ENCODE assay signal across 8 mouse cellular contexts in the genomic region with DNA sequence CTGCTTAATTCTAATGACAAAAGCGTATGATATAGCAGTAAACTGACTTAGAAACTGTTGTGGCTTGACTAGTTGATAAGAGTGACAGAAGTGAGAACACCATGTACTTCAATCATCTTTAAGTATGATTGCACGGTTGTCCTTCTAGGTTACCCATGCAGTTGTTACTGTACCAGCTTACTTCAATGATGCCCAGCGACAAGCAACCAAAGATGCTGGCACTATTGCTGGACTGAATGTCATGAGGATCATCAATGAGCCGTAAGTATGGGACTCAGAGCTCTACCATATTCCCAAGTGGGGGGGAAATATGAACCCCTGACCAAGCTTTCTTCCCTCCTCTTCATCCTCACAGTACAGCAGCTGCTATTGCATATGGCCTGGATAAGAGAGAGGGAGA. TPM values are rescaled to one million over a fixed set of nuclear protein-coding genes. Genes with fewer than 3 reads are reported as not detected.
DNase-seq lines count a peak whose midpoint lies in the region; ATAC-seq and TF ChIP-seq lines count a peak whose summit lies in the region.

No protein-coding gene starts in this region.

- H3K9ac ChIP-seq in heart, embryonic 15.5 days = no peak overlapping the region
- no peak overlapping the region for H3K9ac ChIP-seq in hindbrain, embryonic 16.5 days (ENCODE audit: low read depth, low read length)
- H3K9ac ChIP-seq in midbrain, embryonic 15.5 days = no peak overlapping the region

- H3K9me3 ChIP-seq in heart, embryonic 15.5 days (replicated peaks) = no peaks in the 10 kb centered on the region
- H3K9me3 ChIP-seq in hindbrain, embryonic 16.5 days (ENCODE audit: control insufficient read depth, low read length) = no peaks in the 10 kb centered on the region
- H3K9me3 ChIP-seq in midbrain, embryonic 15.5 days = no peaks in the 10 kb centered on the region

- TF ChIP-seq POLR2A in bone marrow macrophage, adult 2 months (IDR thresholded peaks at IDR 0.05; ENCODE audit: borderline replicate concordance, low read depth, low read length) = no peak
- TF ChIP-seq POLR2A in thymus, adult 2 months (IDR thresholded peaks at IDR 0.05; ENCODE audit: control insufficient read depth, extremely low read depth, insufficient read depth, low read length, poor library complexity) = no peak

- peaks cover 48% of the 10 kb centered on the region for H3K36me3 ChIP-seq in heart, embryonic 15.5 days
- H3K36me3 ChIP-seq in hindbrain, embryonic 16.5 days (ENCODE audit: control insufficient read depth, insufficient read depth, low read length) = peaks cover 38% of the 10 kb centered on the region
- peaks cover 36% of the 10 kb centered on the region for H3K36me3 ChIP-seq in midbrain, embryonic 15.5 days (replicated peaks)
- H3K36me3 ChIP-seq in thymus, adult 2 months (ENCODE audit: control insufficient read depth, insufficient read depth, low read length) = peaks cover 40% of the 10 kb centered on the region

- no peak for DNase-seq in heart, postnatal 14 days
- DNase-seq in thymus, adult 2 months = no peak
- no peak for DNase-seq in cerebellum, adult 9-10 months
- no peak for DNase-seq in adrenal gland, postnatal 4 days (ENCODE audit: low spot score in 2 of 2)

- intact Hi-C loops in heart, postnatal 14 days (cut with DNase I) = no loop called here

- H3K27ac ChIP-seq in heart, embryonic 15.5 days = no peak overlapping the region
- no peak overlapping the region for H3K27ac ChIP-seq in bone marrow macrophage, adult 2 months (ENCODE audit: insufficient read depth, low read depth, low read length)
- no peak overlapping the region for H3K27ac ChIP-seq in hindbrain, embryonic 16.5 days (ENCODE audit: low read depth, low read length)
- no peak overlapping the region for H3K27ac ChIP-seq in midbrain, embryonic 15.5 days
- no peak overlapping the region for H3K27ac ChIP-seq in thymus, adult 2 months (ENCODE audit: control insufficient read depth, insufficient read depth, low read length)

- H3K27me3 ChIP-seq in heart, embryonic 15.5 days = no peaks in the 10 kb centered on the region
- H3K27me3 ChIP-seq in hindbrain, embryonic 16.5 days (replicated peaks; ENCODE audit: control insufficient read depth, insufficient read depth, low read length) = no peaks in the 10 kb centered on the region
- H3K27me3 ChIP-seq in midbrain, embryonic 15.5 days (replicated peaks) = no peaks in the 10 kb centered on the region
- H3K27me3 ChIP-seq in thymus, adult 2 months (ENCODE audit: control insufficient read depth, insufficient read depth, low read length) = no peaks in the 10 kb centered on the region

- no peak for TF ChIP-seq CTCF in bone marrow macrophage, adult 2 months (IDR thresholded peaks at IDR 0.05; ENCODE audit: low read depth, low read length)
- no peak for TF ChIP-seq CTCF in thymus, adult 2 months (IDR thresholded peaks at IDR 0.05; ENCODE audit: borderline replicate concordance, control insufficient read depth, extremely low read depth, insufficient read depth, low read length, poor library complexity)

- ATAC-seq in heart, embryonic 15.5 days (replicated peaks; ENCODE audit: insufficient number of reproducible peaks, insufficient read depth, low FRiP score, low read depth) = no peak
- no peak for ATAC-seq in hindbrain, embryonic 16.5 days
- no peak for ATAC-seq in midbrain, embryonic 15.5 days (replicated peaks)

- H3K4me2 ChIP-seq in heart, embryonic 15.5 days = peak overlapping the region; percentile 66
- peak overlapping the region; percentile 72 for H3K4me2 ChIP-seq in hindbrain, embryonic 16.5 days (ENCODE audit: low read length)
- H3K4me2 ChIP-seq in midbrain, embryonic 15.5 days = peak overlapping the region; percentile 70

- H3K4me1 ChIP-seq in heart, embryonic 15.5 days (replicated peaks) = peaks cover 50% of the 10 kb centered on the region
- peaks cover 22% of the 10 kb centered on the region for H3K4me1 ChIP-seq in bone marrow macrophage, adult 2 months (ENCODE audit: control insufficient read depth, insufficient read depth, low read length)
- peaks cover 51% of the 10 kb centered on the region for H3K4me1 ChIP-seq in hindbrain, embryonic 16.5 days (ENCODE audit: control insufficient read depth, insufficient read depth, low read depth, low read length)
- peaks cover 67% of the 10 kb centered on the region for H3K4me1 ChIP-seq in midbrain, embryonic 15.5 days
- H3K4me1 ChIP-seq in thymus, adult 2 months (replicated peaks; ENCODE audit: control insufficient read depth, insufficient read depth, low read length) = no peaks in the 10 kb centered on the region; the same call in 1 of the 2 replicates

- H3K4me3 ChIP-seq in heart, embryonic 15.5 days = peak overlapping the region; percentile 85
- peak overlapping the region; percentile 95 for H3K4me3 ChIP-seq in bone marrow macrophage, adult 2 months (ENCODE audit: insufficient read depth, low read length)
- peak overlapping the region; percentile 61 for H3K4me3 ChIP-seq in hindbrain, embryonic 16.5 days (ENCODE audit: low read length)
- peak overlapping the region; percentile 94 for H3K4me3 ChIP-seq in midbrain, embryonic 15.5 days
- H3K4me3 ChIP-seq in thymus, adult 2 months (ENCODE audit: control insufficient read depth, insufficient read depth, low read length) = no peak overlapping the region

- WGBS in heart, embryonic 15.5 days = 79% methylated on average over 4 of the region's 4 CpGs
- WGBS in hindbrain, embryonic 16.5 days = 92% methylated on average over 4 of the region's 4 CpGs
- 93% methylated on average over 4 of the region's 4 CpGs for WGBS in midbrain, embryonic 15.5 days
- 93% methylated on average over 4 of the region's 4 CpGs for WGBS in thymus, adult 2 months

RNA-seq across cellular contexts. Expression of gene Hspa5, which starts 1.9 kb away (rescaled TPM):
- 633 and 641 TPM in 2 replicates for polyA plus RNA-seq in heart, embryonic 15.5 days (2015; fragmentation: Nextera tagmentation; extraction: Ambion mirVana)
- 100 to 1,000 TPM; 383 to 477 TPM for total RNA-seq in heart, postnatal 14 days (2021)
- polyA plus RNA-seq in bone marrow macrophage, adult 2 months (2012; ENCODE audit: insufficient read depth, insufficient read length, missing spikeins) = 319 and 328 TPM in 2 replicates
- 442 and 458 TPM in 2 replicates for polyA plus RNA-seq in hindbrain, embryonic 16.5 days (2015; fragmentation: Nextera tagmentation; extraction: Ambion mirVana)
- polyA plus RNA-seq in midbrain, embryonic 15.5 days (2015; fragmentation: Nextera tagmentation; extraction: Ambion mirVana) = 418 and 429 TPM in 2 replicates
- 376 and 377 TPM in 2 replicates for polyA plus RNA-seq in thymus, adult 2 months (2012; rRNA removed)
- 100 to 1,000 TPM; 449 to 473 TPM for total RNA-seq in adrenal gland, postnatal 4 days (2021)

RNA-seq across cellular contexts. Expression of gene Gapvd1, which starts 18.6 kb away (rescaled TPM):
- polyA plus RNA-seq in heart, embryonic 15.5 days (2015; fragmentation: Nextera tagmentation; extraction: Ambion mirVana) = 60.7 and 66.0 TPM in 2 replicates
- total RNA-seq in heart, postnatal 14 days (2021) = 10 to 100 TPM; 43.8 to 45.4 TPM
- polyA plus RNA-seq in bone marrow macrophage, adult 2 months (2012; ENCODE audit: insufficient read depth, insufficient read length, missing spikeins) = 90.8 and 98.7 TPM in 2 replicates
- 103 and 108 TPM in 2 replicates for polyA plus RNA-seq in hindbrain, embryonic 16.5 days (2015; fragmentation: Nextera tagmentation; extraction: Ambion mirVana)
- polyA plus RNA-seq in midbrain, embryonic 15.5 days (2015; fragmentation: Nextera tagmentation; extraction: Ambion mirVana) = 112 and 123 TPM in 2 replicates
- 36.9 and 39.4 TPM in 2 replicates for polyA plus RNA-seq in thymus, adult 2 months (2012; rRNA removed)
- 10 to 100 TPM; 69.2 to 79.9 TPM for total RNA-seq in adrenal gland, postnatal 4 days (2021)

RNA-seq across cellular contexts. Expression of gene Rabepk, which starts 26.0 kb away (rescaled TPM):
- 22.2 and 24.3 TPM in 2 replicates for polyA plus RNA-seq in heart, embryonic 15.5 days (2015; fragmentation: Nextera tagmentation; extraction: Ambion mirVana)
- 10 to 100 TPM in 1 of 2 experiments, 1 to 10 TPM in 1; 9.3 to 13.1 TPM for total RNA-seq in heart, postnatal 14 days (2021)
- polyA plus RNA-seq in bone marrow macrophage, adult 2 months (2012; ENCODE audit: insufficient read depth, insufficient read length, missing spikeins) = 10.2 and 10.6 TPM in 2 replicates
- polyA plus RNA-seq in hindbrain, embryonic 16.5 days (2015; fragmentation: Nextera tagmentation; extraction: Ambion mirVana) = 28.7 and 29.7 TPM in 2 replicates
- polyA plus RNA-seq in midbrain, embryonic 15.5 days (2015; fragmentation: Nextera tagmentation; extraction: Ambion mirVana) = 23.2 and 24.5 TPM in 2 replicates
- polyA plus RNA-seq in thymus, adult 2 months (2012; rRNA removed) = 27.2 and 31.1 TPM in 2 replicates
- total RNA-seq in adrenal gland, postnatal 4 days (2021) = 10 to 100 TPM; 29.7 to 31.4 TPM

RNA-seq across cellular contexts. Expression of gene Fbxw2, which starts 52.4 kb away (rescaled TPM):
- 57.5 and 65.2 TPM in 2 replicates for polyA plus RNA-seq in heart, embryonic 15.5 days (2015; fragmentation: Nextera tagmentation; extraction: Ambion mirVana)
- 10 to 100 TPM; 60.1 to 61.1 TPM for total RNA-seq in heart, postnatal 14 days (2021)
- 53.3 and 56.3 TPM in 2 replicates for polyA plus RNA-seq in bone marrow macrophage, adult 2 months (2012; ENCODE audit: insufficient read depth, insufficient read length, missing spikeins)
- 95.2 and 106 TPM in 2 replicates for polyA plus RNA-seq in hindbrain, embryonic 16.5 days (2015; fragmentation: Nextera tagmentation; extraction: Ambion mirVana)
- 102 and 107 TPM in 2 replicates for polyA plus RNA-seq in midbrain, embryonic 15.5 days (2015; fragmentation: Nextera tagmentation; extraction: Ambion mirVana)
- polyA plus RNA-seq in thymus, adult 2 months (2012; rRNA removed) = 55.4 and 58.2 TPM in 2 replicates
- total RNA-seq in adrenal gland, postnatal 4 days (2021) = 10 to 100 TPM; 70.4 to 77.6 TPM

RNA-seq across cellular contexts. Expression of gene Gm34653, which starts 59.1 kb away (rescaled TPM):
- polyA plus RNA-seq in heart, embryonic 15.5 days (2015; fragmentation: Nextera tagmentation; extraction: Ambion mirVana) = not detected in 2 replicates
- not detected for total RNA-seq in heart, postnatal 14 days (2021)
- not detected in 2 replicates for polyA plus RNA-seq in bone marrow macrophage, adult 2 months (2012; ENCODE audit: insufficient read depth, insufficient read length, missing spikeins)
- polyA plus RNA-seq in hindbrain, embryonic 16.5 days (2015; fragmentation: Nextera tagmentation; extraction: Ambion mirVana) = not detected in 2 replicates
- polyA plus RNA-seq in midbrain, embryonic 15.5 days (2015; fragmentation: Nextera tagmentation; extraction: Ambion mirVana) = 0.17 TPM in 1 of 2 replicates, not detected in the other
- not detected in 2 replicates for polyA plus RNA-seq in thymus, adult 2 months (2012; rRNA removed)
- under 1 TPM in 1 of 2 experiments, not detected in 1; 0.17 TPM for total RNA-seq in adrenal gland, postnatal 4 days (2021)
